Mouse (Mus musculus): ENCODE data around the gene Pacsin1.

GRCm38 (mm10) chr17:27643101-27643500, 12.2 kb upstream of the Pacsin1 start:
- TF ChIP-seq EP300 (IDR thresholded peaks at IDR 0.05; ENCODE audit: low read depth) (no peak), CTCF (IDR thresholded peaks at IDR 0.05; ENCODE audit: low read depth) (no peak)

All from liver, embryonic 14.5 days (tissue).